Mouse (Mus musculus): ENCODE results near the gene Rtn4r. TPM values are rescaled to one million over a fixed set of nuclear protein-coding genes. Genes with fewer than 3 reads are reported as not detected.

Rtn4r gene
- polyA plus RNA-seq, 1 experiment from 2014 or later = 1.4 TPM

GRCm38 (mm10) chr16:18127871-18128563 lies 575 bp downstream of the Rtn4r start:
- Histone ChIP-seq H3K9me3 (no peaks in the 10 kb centered on the region), H3K27me3 (replicated peaks; ENCODE audit: low read depth, poor library complexity, severe bottlenecking) (peaks cover 96% of the 10 kb centered on the region), H3K36me3 (replicated peaks) (no peaks in the 10 kb centered on the region), H3K4me1 (peaks cover 15% of the 10 kb centered on the region), H3K27ac (replicated peaks) (peak overlapping the region; percentile 81), H3K4me3 (peak overlapping the region; percentile 80)
- WGBS = 2% methylated on average over 52 of the region's 52 CpGs
- peak; percentile 54 for DNase-seq (ENCODE audit: low spot score)

DNA sequence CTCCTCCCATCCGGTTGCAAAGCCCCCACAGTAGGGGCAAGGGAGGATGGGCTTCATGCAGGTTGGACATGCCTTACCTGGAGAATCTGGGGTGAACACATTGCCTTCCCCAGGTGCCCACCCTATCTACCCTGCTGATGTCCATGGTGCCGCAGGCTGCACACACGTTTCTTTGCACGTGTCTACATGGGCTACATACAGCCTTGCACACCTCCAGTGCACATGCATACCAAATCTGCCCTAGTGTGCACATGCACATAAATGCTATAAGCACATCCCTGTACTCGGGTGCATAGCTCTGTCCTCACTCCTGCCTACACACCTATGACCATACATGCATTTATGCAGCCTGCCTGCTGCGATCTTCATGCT lies 1.1 kb downstream of the Rtn4r start:
- DNase-seq (ENCODE audit: low spot score) = no peak
- no peaks in the 10 kb centered on the region for H3K36me3 ChIP-seq (replicated peaks)
- no peak overlapping the region for H3K27ac ChIP-seq (replicated peaks)
- peaks cover 15% of the 10 kb centered on the region for H3K4me1 ChIP-seq
- peaks cover 92% of the 10 kb centered on the region for H3K27me3 ChIP-seq (replicated peaks; ENCODE audit: low read depth, poor library complexity, severe bottlenecking)
- WGBS = 72% methylated on average over 6 of the region's 6 CpGs
- H3K9me3 ChIP-seq = no peaks in the 10 kb centered on the region
- H3K4me3 ChIP-seq = peak overlapping the region; percentile 80

GRCm38 (mm10) chr16:18129413-18129812 lies 2.0 kb downstream of the Rtn4r start:
- Histone ChIP-seq H3K9me3 (no peaks in the 10 kb centered on the region), H3K27ac (replicated peaks) (no peak overlapping the region), H3K4me1 (peaks cover 15% of the 10 kb centered on the region), H3K36me3 (replicated peaks) (no peaks in the 10 kb centered on the region), H3K4me3 (no peak overlapping the region), H3K27me3 (replicated peaks; ENCODE audit: low read depth, poor library complexity, severe bottlenecking) (peaks cover 84% of the 10 kb centered on the region)
- no peak for DNase-seq (ENCODE audit: low spot score)
- WGBS = 64% methylated on average over 5 of the region's 5 CpGs

DNA sequence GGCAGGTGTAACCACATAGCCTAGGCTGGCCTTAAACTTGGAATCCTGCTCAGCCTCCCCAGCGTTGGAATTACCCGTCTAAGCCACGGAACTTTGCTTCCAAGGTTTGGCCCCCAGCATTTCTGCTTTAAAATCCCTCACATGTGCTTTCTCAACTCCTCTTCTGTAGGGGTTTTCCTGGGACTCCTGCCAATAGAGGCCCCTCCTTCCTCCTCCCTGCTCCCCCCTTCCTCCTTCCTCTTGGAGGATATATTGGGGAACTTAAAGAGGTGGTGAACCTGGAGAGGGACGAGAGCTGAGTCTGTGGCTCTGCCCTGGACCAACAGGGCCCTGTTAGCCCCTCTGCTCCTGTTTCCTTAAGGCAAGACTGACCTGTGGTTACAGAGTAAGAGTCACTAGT lies 2.8 kb downstream of the Rtn4r start:
- 63% methylated on average over 4 of the region's 4 CpGs for WGBS
- H3K9me3 ChIP-seq = no peaks in the 10 kb centered on the region
- DNase-seq (ENCODE audit: low spot score) = no peak
- H3K4me3 ChIP-seq = no peak overlapping the region
- no peaks in the 10 kb centered on the region for H3K36me3 ChIP-seq (replicated peaks)
- H3K4me1 ChIP-seq = peaks cover 15% of the 10 kb centered on the region
- peaks cover 75% of the 10 kb centered on the region for H3K27me3 ChIP-seq (replicated peaks; ENCODE audit: low read depth, poor library complexity, severe bottlenecking)
- H3K27ac ChIP-seq (replicated peaks) = no peak overlapping the region

- H3K36me3 ChIP-seq (replicated peaks) = no peaks in the 10 kb centered on the region
- H3K27ac ChIP-seq (replicated peaks) = no peak overlapping the region
- no peak overlapping the region for H3K4me3 ChIP-seq
- peaks cover 71% of the 10 kb centered on the region for H3K27me3 ChIP-seq (replicated peaks; ENCODE audit: low read depth, poor library complexity, severe bottlenecking)
- no peaks in the 10 kb centered on the region for H3K9me3 ChIP-seq
- H3K4me1 ChIP-seq = peaks cover 15% of the 10 kb centered on the region
- no peak for DNase-seq (ENCODE audit: low spot score)
Measured at GRCm38 (mm10) chr16:18130705-18131104, 3.3 kb downstream of the Rtn4r start.

DNA sequence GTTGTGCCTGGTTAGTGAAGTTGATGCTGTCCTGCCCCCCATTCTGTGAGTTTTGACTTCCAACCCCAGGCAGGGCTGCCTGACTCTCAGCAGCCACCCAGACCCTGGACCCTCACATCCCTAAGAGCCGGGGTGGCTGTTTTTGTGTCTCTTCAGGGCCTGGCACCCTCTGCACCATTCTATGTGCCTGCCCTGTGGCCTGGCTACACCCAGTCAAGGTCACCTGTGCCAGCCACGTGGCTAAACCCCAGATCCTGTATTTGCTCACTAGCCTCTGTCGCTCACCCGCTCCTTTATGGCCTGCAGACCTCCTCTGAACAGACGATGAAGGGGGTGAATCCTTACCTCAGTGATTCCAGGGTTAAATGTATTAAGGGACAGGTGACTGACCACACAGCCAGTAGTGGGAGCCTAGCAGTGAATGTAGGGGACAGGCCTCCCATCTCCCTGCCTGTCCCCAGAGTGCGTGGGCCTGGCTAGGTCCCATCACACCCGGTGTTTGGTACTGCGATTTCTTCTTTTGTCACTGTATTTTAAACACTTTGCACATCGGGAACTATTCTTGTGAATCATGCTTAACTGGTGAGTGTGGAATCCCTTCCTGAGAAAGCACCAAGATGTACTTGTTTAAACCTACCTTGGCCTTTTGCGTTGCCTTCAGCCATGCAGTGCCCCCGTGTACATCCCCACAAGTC lies 4.0 kb downstream of the Rtn4r start:
- H3K36me3 ChIP-seq (replicated peaks) = no peaks in the 10 kb centered on the region
- H3K27me3 ChIP-seq (replicated peaks; ENCODE audit: low read depth, poor library complexity, severe bottlenecking) = peaks cover 64% of the 10 kb centered on the region
- H3K4me1 ChIP-seq = peaks cover 17% of the 10 kb centered on the region
- no peaks in the 10 kb centered on the region for H3K9me3 ChIP-seq
- H3K27ac ChIP-seq (replicated peaks) = no peak overlapping the region
- no peak for DNase-seq (ENCODE audit: low spot score)
- H3K4me3 ChIP-seq = no peak overlapping the region
- whole genome bisulfite sequencing = 84% methylated on average over 11 of the region's 11 CpGs

- H3K36me3 ChIP-seq (replicated peaks) = no peaks in the 10 kb centered on the region
- peaks cover 57% of the 10 kb centered on the region for H3K27me3 ChIP-seq (replicated peaks; ENCODE audit: low read depth, poor library complexity, severe bottlenecking)
- WGBS = 76% methylated on average over 1 of the region's 1 CpGs
- no peak overlapping the region for H3K4me3 ChIP-seq
- no peak for DNase-seq (ENCODE audit: low spot score)
- H3K9me3 ChIP-seq = no peaks in the 10 kb centered on the region
- H3K4me1 ChIP-seq = peaks cover 15% of the 10 kb centered on the region
- no peak overlapping the region for H3K27ac ChIP-seq (replicated peaks)
Measured at GRCm38 (mm10) chr16:18132026-18132425, 4.6 kb downstream of the Rtn4r start.

GRCm38 (mm10) chr16:18132575-18132974 lies 5.1 kb downstream of the Rtn4r start:
- H3K4me1 ChIP-seq = peaks cover 12% of the 10 kb centered on the region
- no peaks in the 10 kb centered on the region for H3K36me3 ChIP-seq (replicated peaks)
- H3K4me3 ChIP-seq = no peak overlapping the region
- no peak for DNase-seq (ENCODE audit: low spot score)
- WGBS = 84% methylated on average over 3 of the region's 3 CpGs
- H3K27ac ChIP-seq (replicated peaks) = no peak overlapping the region
- no peaks in the 10 kb centered on the region for H3K9me3 ChIP-seq
- peaks cover 52% of the 10 kb centered on the region for H3K27me3 ChIP-seq (replicated peaks; ENCODE audit: low read depth, poor library complexity, severe bottlenecking)

- H3K4me1 ChIP-seq = peaks cover 5% of the 10 kb centered on the region
Measured at GRCm38 (mm10) chr16:18133133-18133920, 5.9 kb downstream of the Rtn4r start.

GRCm38 (mm10) chr16:18135196-18135595 lies 7.8 kb downstream of the Rtn4r start:
- no peaks in the 10 kb centered on the region for H3K36me3 ChIP-seq (replicated peaks)
- no peak overlapping the region for H3K4me3 ChIP-seq
- DNase-seq (ENCODE audit: low spot score) = no peak
- H3K4me1 ChIP-seq = 0 out of 2 replicates have a peak, but pooled peaks cover 3% of the 10 kb centered on the region
- H3K27me3 ChIP-seq (replicated peaks; ENCODE audit: low read depth, poor library complexity, severe bottlenecking) = peaks cover 26% of the 10 kb centered on the region
- H3K9me3 ChIP-seq = no peaks in the 10 kb centered on the region
- WGBS = 82% methylated on average over 5 of the region's 5 CpGs
- no peak overlapping the region for H3K27ac ChIP-seq (replicated peaks)

More at GRCm38 (mm10) chr16:18133133-18133920, 5.9 kb downstream of the Rtn4r start:
- 84% methylated on average over 5 of the region's 5 CpGs for WGBS
- no peak for DNase-seq (ENCODE audit: low spot score)
- Histone ChIP-seq H3K4me3 (no peak overlapping the region), H3K9me3 (no peaks in the 10 kb centered on the region), H3K27ac (replicated peaks) (no peak overlapping the region), H3K27me3 (replicated peaks; ENCODE audit: low read depth, poor library complexity, severe bottlenecking) (peaks cover 44% of the 10 kb centered on the region), H3K36me3 (replicated peaks) (no peaks in the 10 kb centered on the region)

GRCm38 (mm10) chr16:18136015-18136414 lies 8.6 kb downstream of the Rtn4r start:
- peaks cover 18% of the 10 kb centered on the region for H3K27me3 ChIP-seq (replicated peaks; ENCODE audit: low read depth, poor library complexity, severe bottlenecking)
- 0 out of 2 replicates have a peak, but pooled peaks cover 3% of the 10 kb centered on the region for H3K4me1 ChIP-seq
- DNase-seq (ENCODE audit: low spot score) = no peak
- H3K36me3 ChIP-seq (replicated peaks) = no peaks in the 10 kb centered on the region
- H3K4me3 ChIP-seq = no peak overlapping the region
- WGBS = 67% methylated on average over 7 of the region's 7 CpGs
- H3K9me3 ChIP-seq = no peaks in the 10 kb centered on the region
- no peak overlapping the region for H3K27ac ChIP-seq (replicated peaks)

GRCm38 (mm10) chr16:18144201-18144600 lies 16.8 kb downstream of the Rtn4r start:
- DNase-seq (ENCODE audit: low spot score) = no peak
- Histone ChIP-seq H3K4me3 (no peak overlapping the region), H3K36me3 (replicated peaks) (no peaks in the 10 kb centered on the region), H3K27ac (replicated peaks) (no peak overlapping the region), H3K27me3 (replicated peaks; ENCODE audit: low read depth, poor library complexity, severe bottlenecking) (peaks cover 14% of the 10 kb centered on the region), H3K9me3 (no peaks in the 10 kb centered on the region), H3K4me1 (peaks cover 27% of the 10 kb centered on the region)
- WGBS = 83% methylated on average over 8 of the region's 8 CpGs

Data from embryonic facial prominence, embryonic 10.5 days (tissue).